In genomic region chr10:110329629-110330028, GRCm38 (mm10) we compare ENCODE assay signal across 21 mouse cellular contexts.
A peak's percentile ranks its signal among the peaks of the same experiment; 100 is the strongest.
DNase-seq lines count a peak whose midpoint lies in the region; ATAC-seq and TF ChIP-seq lines count a peak whose summit lies in the region.
"Had no signal": no experiment of that assay in that cellular context is flagged by ENCODE, and none has a peak within 500 bp of the region (broad histone marks: within the 10 kb centered on the region; RNA-seq: fewer than 3 reads in every experiment).

No protein-coding gene starts in this region.

- H3K36me3 ChIP-seq in heart, embryonic 11.5 days (ENCODE audit: control insufficient read depth, insufficient read depth, low read length): no peaks in the 10 kb centered on the region
- no peaks in the 10 kb centered on the region for H3K36me3 ChIP-seq in kidney, adult 2 months (ENCODE audit: control insufficient read depth, insufficient read depth, low read length)
- no peaks in the 10 kb centered on the region for H3K36me3 ChIP-seq in lung, embryonic 16.5 days (ENCODE audit: control insufficient read depth, insufficient read depth, low read length)
- H3K36me3 ChIP-seq: hindbrain, embryonic 12.5 days; midbrain, embryonic 13.5 days; stomach, embryonic 15.5 days had no signal

- H3K4me3 ChIP-seq in heart, embryonic 11.5 days (ENCODE audit: low read depth, low read length): no peak overlapping the region
- H3K4me3 ChIP-seq in kidney, adult 2 months (ENCODE audit: insufficient read depth, low read depth, low read length): no peak overlapping the region
- no peak overlapping the region for H3K4me3 ChIP-seq in lung, embryonic 16.5 days (ENCODE audit: low read length)
- H3K4me3 ChIP-seq: erythroblast, embryonic 14.5 days; hindbrain, embryonic 12.5 days; midbrain, embryonic 13.5 days; stomach, embryonic 15.5 days had no signal

- no peak for TF ChIP-seq POLR2A in kidney, adult 2 months (IDR thresholded peaks at IDR 0.05; ENCODE audit: low read depth, low read length)

- ATAC-seq in heart, embryonic 11.5 days (replicated peaks; ENCODE audit: insufficient number of reproducible peaks, low FRiP score, low TSS enrichment): no peak
- ATAC-seq in lung, embryonic 16.5 days (ENCODE audit: low read depth): peak; percentile 51; the same call in 1 of the 2 replicates
- ATAC-seq: forebrain, embryonic 16.5 days; intestine, embryonic 16.5 days; midbrain, embryonic 13.5 days had no signal

- H3K4me2 ChIP-seq in heart, embryonic 11.5 days: no peak overlapping the region
- H3K4me2 ChIP-seq in lung, embryonic 16.5 days (ENCODE audit: low read depth, low read length): no peak overlapping the region
- H3K4me2 ChIP-seq: hindbrain, embryonic 12.5 days; midbrain, embryonic 13.5 days; stomach, embryonic 15.5 days had no signal

- 59% methylated on average over 5 of the region's 5 CpGs for WGBS in heart, embryonic 11.5 days (ENCODE audit: insufficient replicate concordance)
- WGBS in kidney, adult 2 months: 12% methylated on average over 5 of the region's 5 CpGs
- 18% methylated on average over 5 of the region's 5 CpGs for WGBS in lung, embryonic 16.5 days

- H3K4me1 ChIP-seq in heart, embryonic 11.5 days (ENCODE audit: control insufficient read depth, insufficient read depth, low read length): no peaks in the 10 kb centered on the region
- H3K4me1 ChIP-seq in kidney, adult 2 months (ENCODE audit: control insufficient read depth, insufficient read depth, low read length): no peaks in the 10 kb centered on the region
- H3K4me1 ChIP-seq in lung, embryonic 16.5 days (replicated peaks; ENCODE audit: control insufficient read depth, insufficient read depth, low read length): peaks cover 8% of the 10 kb centered on the region
- H3K4me1 ChIP-seq: hindbrain, embryonic 12.5 days; midbrain, embryonic 13.5 days; stomach, embryonic 15.5 days had no signal

- no peak for TF ChIP-seq CTCF in kidney, adult 2 months (conservative IDR thresholded peaks at IDR 0.05; ENCODE audit: insufficient read depth, insufficient read length, low read depth, low read length)

- no peaks in the 10 kb centered on the region for H3K27me3 ChIP-seq in heart, embryonic 11.5 days (ENCODE audit: control insufficient read depth, insufficient read depth, low read length)
- H3K27me3 ChIP-seq in kidney, adult 2 months (replicated peaks; ENCODE audit: control insufficient read depth, insufficient read depth, low read length): no peaks in the 10 kb centered on the region
- no peaks in the 10 kb centered on the region for H3K27me3 ChIP-seq in lung, embryonic 16.5 days (ENCODE audit: control insufficient read depth, insufficient read depth, low read depth, low read length)
- H3K27me3 ChIP-seq: hindbrain, embryonic 12.5 days; midbrain, embryonic 13.5 days; stomach, embryonic 15.5 days had no signal

- H3K9me3 ChIP-seq in heart, embryonic 11.5 days (replicated peaks; ENCODE audit: control insufficient read depth, low read length): no peaks in the 10 kb centered on the region
- H3K9me3 ChIP-seq in lung, embryonic 16.5 days (ENCODE audit: control insufficient read depth, low read length): no peaks in the 10 kb centered on the region
- H3K9me3 ChIP-seq: hindbrain, embryonic 12.5 days; midbrain, embryonic 13.5 days; stomach, embryonic 15.5 days had no signal

- DNase-seq in heart, adult 8-10 months (ENCODE audit: low spot score): peak; percentile 10
- peak; percentile 16 for DNase-seq in kidney, adult 2 months
- no peak for DNase-seq in kidney, adult 11 months
- no peak for DNase-seq in lung, postnatal 4 days
- DNase-seq in kidney, postnatal 14 days: peak; percentile 3
- no peak for DNase-seq in urinary bladder, postnatal 4 days (ENCODE audit: low spot score in 2 of 2)
- DNase-seq: adrenal gland, adult 8-10 months; cerebellum, adult 18-20 months; cerebellum, postnatal 36 days; heart, adult 11 months; left cerebral cortex, postnatal 4 days; thymus, adult 2 months had no signal

- H3K27ac ChIP-seq in heart, embryonic 11.5 days (ENCODE audit: low read depth, low read length): no peak overlapping the region
- no peak overlapping the region for H3K27ac ChIP-seq in kidney, adult 2 months (ENCODE audit: insufficient read depth, low read depth, low read length)
- H3K27ac ChIP-seq in lung, embryonic 16.5 days (ENCODE audit: low read length): peak overlapping the region; percentile 8; the same call in 1 of the 2 replicates
- H3K27ac ChIP-seq: hindbrain, embryonic 12.5 days; liver, embryonic 14.5 days; midbrain, embryonic 13.5 days; stomach, embryonic 15.5 days had no signal

- no peak overlapping the region for H3K9ac ChIP-seq in heart, embryonic 11.5 days (ENCODE audit: low read depth, low read length)
- H3K9ac ChIP-seq in lung, embryonic 16.5 days (ENCODE audit: low read length): no peak overlapping the region
- H3K9ac ChIP-seq: hindbrain, embryonic 12.5 days; liver, embryonic 14.5 days; midbrain, embryonic 13.5 days; stomach, embryonic 15.5 days had no signal

Comparison
In these comparisons a context has a peak if more than half of its experiments do, and no peak if none do; other contexts are left out.
1. DNase-seq: peak in heart, adult 8-10 months (single experiment), kidney, adult 2 months (single experiment) and kidney, postnatal 14 days (single experiment); none in kidney, adult 11 months (single experiment), lung, postnatal 4 days (0 of 2) and urinary bladder, postnatal 4 days (0 of 2).